Mouse (Mus musculus) liver, adult 2 months (tissue): ENCODE measurements around the gene Odf3l2. TPM values are rescaled to one million over a fixed set of nuclear protein-coding genes. Genes with fewer than 3 reads are reported as not detected.

Experiments used
- DNase-seq: peaks from one replicate; pipeline ENCODE4 v3.0.0-alpha.2; 2011; ENCODE audit warnings: low read depth, low spot score; ENCODE audit errors: extremely low read depth
- H3K27ac ChIP-seq: fragments of 200-500 bp; replicated peaks from 2 replicates; pipeline ENCODE4 v1.5.1; 2012; ENCODE audit warnings: low read depth, mild to moderate bottlenecking, control low read depth, inconsistent platforms, low read length; ENCODE audit not compliant: insufficient read depth
- H3K27me3 ChIP-seq: fragments of 200-500 bp; 2 replicates; pipeline ENCODE4 v1.6.1; 2012; ENCODE audit warnings: mild to moderate bottlenecking, moderate library complexity, low read length, inconsistent platforms; ENCODE audit not compliant: control insufficient read depth, insufficient read depth
- H3K36me3 ChIP-seq: fragments of 200-500 bp; 2 replicates; pipeline ENCODE4 v1.6.1; 2012; ENCODE audit warnings: low read length, inconsistent platforms; ENCODE audit not compliant: control insufficient read depth, insufficient read depth
- H3K4me1 ChIP-seq: fragments of 200-500 bp; 2 replicates; pipeline ENCODE4 v1.6.1; 2011; ENCODE audit warnings: low read length; ENCODE audit not compliant: control insufficient read depth, insufficient read depth
- H3K4me3 ChIP-seq: fragments of 200-500 bp; 2 replicates; pipeline ENCODE4 v1.5.1; 2011; ENCODE audit warnings: low read depth, mild to moderate bottlenecking, control low read depth, low read length, moderate library complexity; ENCODE audit not compliant: insufficient read depth
- H3K79me2 ChIP-seq: fragments of 200-500 bp; 2 replicates; pipeline ENCODE4 v1.6.1; 2012; ENCODE audit warnings: inconsistent platforms, mild to moderate bottlenecking, low read length, moderate library complexity; ENCODE audit not compliant: control insufficient read depth, insufficient read depth
- H3K9ac ChIP-seq: fragments of 200-500 bp; 2 replicates; pipeline ENCODE4 v1.6.1; 2012; ENCODE audit warnings: low read depth, mild to moderate bottlenecking, control low read depth, inconsistent platforms, low read length
- CTCF ChIP-seq: fragments of 200-500 bp; IDR thresholded peaks from 2 replicates; pipeline ENCODE4 v1.5.1; 2011; ENCODE audit warnings: low read depth, low read length, control low read depth
- POLR2A ChIP-seq: fragments of 200-500 bp; IDR thresholded peaks from 2 replicates; pipeline ENCODE4 v1.6.1; 2011; ENCODE audit warnings: low read length, control low read depth; ENCODE audit not compliant: insufficient read depth; ENCODE audit errors: extremely low read depth
- WGBS: fragments of 180-500 bp; shearing (Covaris S2); methylation state at CpG from one replicate; pipeline ENCODE4 v1.1.7; 2018; 5-methylcytosine and 5-hydroxymethylcytosine counted together
- polyA plus RNA-seq: library from polyadenylated mRNA; depleted of rRNA; stranded (reverse); fragments of >200 nt; gene quantifications from 2 replicates; pipeline ENCODE4 v1.2.3, GENCODE M21; 2012
- total RNA-seq: library from RNA; depleted of rRNA; stranded (reverse); fragments of >200 nt; gene quantifications from 2 replicates; pipeline ENCODE4 v1.2.3, GENCODE M21; 2014

Odf3l2 gene
- total and polyA plus RNA-seq, 2 experiments, result not detected

DNA sequence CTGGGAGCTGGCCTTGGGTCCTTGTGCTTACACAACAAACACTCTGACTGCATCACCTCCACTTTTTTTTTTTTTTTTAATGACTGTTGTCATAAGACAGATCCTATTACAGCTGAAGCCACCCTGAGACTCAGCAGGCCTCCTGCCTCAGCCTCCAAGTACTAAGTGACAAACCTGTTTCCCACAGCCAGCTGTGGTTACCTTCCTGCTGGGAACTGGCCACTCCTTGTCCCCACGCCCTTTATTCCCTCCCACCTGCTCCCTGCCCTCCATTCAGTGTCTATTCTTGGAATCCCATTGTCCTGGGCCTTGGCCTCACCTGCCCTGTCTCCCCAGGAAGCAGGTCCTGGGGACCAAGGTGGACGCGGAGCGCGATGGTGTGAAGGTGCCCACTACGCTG, 42.0 kb upstream of the Odf3l2 start:
- Histone ChIP-seq H3K36me3 (peaks cover 18% of the 10 kb centered on the region), H3K4me3 (no peak overlapping the region), H3K79me2 (peaks cover 18% of the 10 kb centered on the region; the same call in 1 of the 2 replicates), H3K9ac (no peak overlapping the region), H3K27me3 (no peaks in the 10 kb centered on the region), H3K27ac (no peak overlapping the region), H3K4me1 (peaks cover 16% of the 10 kb centered on the region)
- 96% methylated on average over 6 of the region's 6 CpGs for WGBS
- TF ChIP-seq POLR2A, result no peak
- DNase-seq, result no peak

DNA sequence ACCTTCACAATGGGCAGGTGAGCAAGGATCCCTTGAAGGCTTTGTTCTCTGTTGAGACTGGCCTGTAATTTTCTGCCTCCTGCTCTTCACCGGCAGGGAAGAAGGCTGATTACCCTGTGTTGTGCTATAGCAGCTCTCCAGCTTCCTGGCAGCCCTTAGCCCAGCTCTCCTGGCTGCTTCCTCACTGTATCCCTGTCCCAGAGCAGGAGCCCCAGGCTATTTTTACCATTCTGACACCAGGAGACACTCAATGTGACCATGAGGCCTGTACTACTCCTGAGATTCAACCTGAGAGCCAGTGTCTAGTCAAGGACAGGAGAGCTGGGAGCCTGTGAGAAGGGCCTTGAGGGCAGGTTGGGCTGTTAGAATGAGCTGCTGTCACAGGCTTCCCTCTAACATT, 41.2 kb upstream of the Odf3l2 start:
- TF ChIP-seq CTCF (no peak), POLR2A (no peak)
- H3K36me3 ChIP-seq, result peaks cover 18% of the 10 kb centered on the region
- H3K79me2 ChIP-seq, result peaks cover 23% of the 10 kb centered on the region; the same call in 1 of the 2 replicates
- H3K4me1 ChIP-seq, result peaks cover 16% of the 10 kb centered on the region
- H3K9ac ChIP-seq, result no peak overlapping the region
- no peak for DNase-seq
- H3K4me3 ChIP-seq, result no peak overlapping the region
- no peaks in the 10 kb centered on the region for H3K27me3 ChIP-seq
- H3K27ac ChIP-seq, result no peak overlapping the region
- WGBS, result 95% methylated on average over 1 of the region's 1 CpGs

DNA sequence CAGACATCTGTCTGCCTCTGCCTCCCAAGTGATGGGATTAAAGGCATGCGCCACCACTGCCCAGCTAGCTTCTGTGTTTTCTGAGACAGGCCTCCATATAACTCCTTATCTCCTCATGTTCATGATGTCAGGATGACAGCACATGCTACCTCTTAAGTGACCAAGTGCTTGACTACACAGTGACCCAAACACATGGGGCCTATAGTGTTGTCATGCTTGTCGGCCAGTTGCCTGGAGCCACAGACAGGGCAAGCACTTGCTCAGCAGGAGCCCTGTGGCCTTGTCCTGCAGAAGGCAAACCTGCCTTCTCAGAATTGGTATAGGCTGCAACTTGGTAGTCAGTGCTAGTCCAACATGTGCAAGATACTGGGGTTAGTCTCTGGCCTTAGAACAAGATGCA, 40.7 kb upstream of the Odf3l2 start:
- peaks cover 18% of the 10 kb centered on the region for H3K36me3 ChIP-seq
- peaks cover 23% of the 10 kb centered on the region; the same call in 1 of the 2 replicates for H3K79me2 ChIP-seq
- WGBS, result 94% methylated on average over 2 of the region's 2 CpGs

DNA sequence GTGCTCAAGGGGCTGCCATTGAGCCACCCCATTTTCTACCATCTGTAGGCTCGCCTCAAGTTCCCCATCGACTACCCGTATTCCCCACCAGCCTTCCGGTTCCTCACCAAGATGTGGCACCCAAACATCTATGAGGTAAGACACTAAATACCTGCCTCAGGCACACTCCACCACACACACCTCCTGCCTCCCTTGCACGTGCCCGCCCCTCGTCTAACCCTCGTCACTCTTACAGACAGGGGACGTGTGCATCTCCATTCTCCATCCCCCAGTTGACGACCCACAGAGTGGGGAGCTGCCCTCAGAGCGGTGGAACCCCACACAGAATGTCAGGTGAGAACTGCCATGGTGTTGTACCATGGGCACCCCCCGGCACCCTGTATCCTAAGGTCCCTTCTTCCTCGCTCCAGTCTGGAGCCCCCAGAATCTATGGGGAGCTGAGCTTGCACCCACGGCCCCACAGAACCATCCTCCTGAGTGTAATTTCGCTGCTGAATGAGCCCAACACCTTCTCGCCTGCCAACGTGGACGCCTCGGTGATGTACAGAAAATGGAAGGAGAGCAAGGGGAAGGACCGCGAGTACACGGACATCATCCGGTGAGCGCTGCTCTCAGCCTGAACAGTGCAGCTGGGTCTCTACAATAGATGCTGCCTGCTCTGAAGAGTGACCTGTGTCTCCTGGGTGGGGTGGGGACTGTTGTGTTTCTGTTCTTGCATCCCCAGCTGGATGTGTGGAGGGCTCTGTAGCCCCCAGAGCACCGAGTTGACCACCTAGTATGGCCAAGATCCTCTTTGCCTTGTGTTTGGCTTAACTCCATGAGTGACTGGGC, 39.4 kb upstream of the Odf3l2 start:
- H3K79me2 ChIP-seq, result peaks cover 23% of the 10 kb centered on the region; the same call in 1 of the 2 replicates
- WGBS, result 93% methylated on average over 25 of the region's 25 CpGs
- H3K27ac ChIP-seq, result peak overlapping the region; percentile 85
- TF ChIP-seq CTCF, result no peak
- no peak overlapping the region for H3K9ac ChIP-seq
- H3K4me3 ChIP-seq, result no peak overlapping the region
- no peak for DNase-seq
- no peaks in the 10 kb centered on the region for H3K27me3 ChIP-seq
- peaks cover 22% of the 10 kb centered on the region for H3K4me1 ChIP-seq
- H3K36me3 ChIP-seq, result peaks cover 18% of the 10 kb centered on the region

More for the DNA sequence above, 40.7 kb upstream of the Odf3l2 start:
- no peak for DNase-seq
- Histone ChIP-seq H3K27me3 (no peaks in the 10 kb centered on the region), H3K9ac (no peak overlapping the region), H3K27ac (no peak overlapping the region), H3K4me3 (no peak overlapping the region), H3K4me1 (peaks cover 16% of the 10 kb centered on the region)
- TF ChIP-seq POLR2A (no peak), CTCF (no peak)

DNA sequence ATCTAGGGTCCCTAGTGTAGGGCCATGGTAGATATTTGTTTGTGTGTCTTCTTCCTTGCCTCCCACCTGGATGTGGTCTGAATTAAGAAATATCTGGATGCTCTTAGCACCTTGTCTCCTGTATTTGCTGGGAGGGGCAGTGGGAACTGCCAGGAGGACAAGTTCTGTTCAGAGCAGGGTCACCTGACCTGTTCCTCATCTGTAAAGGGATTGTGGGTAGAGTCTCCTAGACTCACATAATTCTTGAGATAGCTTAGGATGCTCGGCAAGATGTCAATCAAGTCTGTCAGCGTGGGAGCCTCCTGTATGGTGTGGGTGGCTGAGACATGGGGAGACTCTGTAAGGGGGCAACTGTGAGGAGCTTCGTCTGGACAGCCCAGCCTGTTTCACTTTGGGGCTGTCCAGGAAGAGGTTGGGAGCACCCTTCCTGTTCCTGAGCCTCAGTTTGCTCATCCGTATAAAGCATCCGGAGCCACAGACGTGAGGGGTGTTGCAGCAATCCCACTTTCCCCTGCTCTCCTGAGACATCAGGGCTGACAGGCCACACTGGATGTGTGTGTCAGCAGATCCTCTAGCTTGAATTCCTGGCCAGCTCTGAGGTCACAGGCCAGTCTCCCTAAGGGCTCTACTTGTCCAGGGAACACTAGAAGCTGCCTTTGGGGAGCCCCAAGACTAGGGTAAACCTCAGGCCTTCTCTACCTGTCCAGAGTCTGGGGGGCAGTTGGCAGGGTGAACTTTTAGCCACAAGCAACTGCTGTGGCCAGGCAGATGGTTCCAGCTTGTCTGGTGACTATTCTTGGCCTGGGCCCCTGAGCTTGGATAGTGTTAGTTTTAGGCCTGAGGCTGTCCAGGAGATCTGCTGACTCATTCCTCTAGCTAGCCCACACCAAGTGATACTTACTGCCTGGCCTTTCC, 38.4 kb upstream of the Odf3l2 start:
- Histone ChIP-seq H3K79me2 (peaks cover 23% of the 10 kb centered on the region; the same call in 1 of the 2 replicates), H3K4me3 (peak overlapping the region; percentile 100), H3K36me3 (peaks cover 18% of the 10 kb centered on the region), H3K27me3 (no peaks in the 10 kb centered on the region), H3K4me1 (peaks cover 22% of the 10 kb centered on the region), H3K9ac (peak overlapping the region; percentile 95), H3K27ac (peak overlapping the region; percentile 85)
- WGBS, result 32% methylated on average over 6 of the region's 6 CpGs
- DNase-seq, result peak; percentile 88
- no peak for TF ChIP-seq CTCF
- no peak for TF ChIP-seq POLR2A
